Mouse (Mus musculus) midbrain, embryonic 14.5 days (tissue): ENCODE results near the gene Mark3. TPM values are rescaled to one million over a fixed set of nuclear protein-coding genes. Genes with fewer than 3 reads are reported as not detected.
A peak's percentile ranks its signal among the peaks of the same experiment; 100 is the strongest.

ENCODE experiments used
- ATAC-seq: fragments of 200-750 bp; cut with Nextera tagmentation; 2 replicates; pipeline ENCODE4 v1.8.0; 2017; ENCODE audit warnings: moderate number of reproducible peaks, moderate library complexity; ENCODE audit not compliant: low FRiP score, low TSS enrichment
- DNase-seq: peaks from one replicate; pipeline ENCODE4 v3.0.0-alpha.2; 2015
- H3K27ac ChIP-seq: fragments of 300-500 bp; sonication (generic); replicated peaks from 2 replicates; pipeline ENCODE4 v1.5.1; 2014; ENCODE audit warnings: mild to moderate bottlenecking, low read depth, low read length, moderate library complexity
- H3K27me3 ChIP-seq: fragments of 300-500 bp; sonication (generic); 2 replicates; pipeline ENCODE4 v1.6.1; 2014; ENCODE audit warnings: low read length, control low read depth, mixed read lengths; ENCODE audit not compliant: control insufficient read depth, insufficient read depth
- H3K36me3 ChIP-seq: fragments of 300-500 bp; sonication (generic); 2 replicates; pipeline ENCODE4 v1.6.1; 2014; ENCODE audit warnings: low read length, control low read depth; ENCODE audit not compliant: control insufficient read depth, insufficient read depth
- H3K4me1 ChIP-seq: fragments of 300-500 bp; sonication (generic); 2 replicates; pipeline ENCODE4 v1.6.1; 2014; ENCODE audit warnings: mild to moderate bottlenecking, antibody characterized with exemption, low read length, control low read depth; ENCODE audit not compliant: control insufficient read depth, insufficient read depth
- H3K4me2 ChIP-seq: fragments of 300-500 bp; sonication (generic); 2 replicates; pipeline ENCODE4 v1.6.1; 2014; ENCODE audit warnings: mild to moderate bottlenecking, low read length, moderate library complexity
- H3K4me3 ChIP-seq: fragments of 300-500 bp; sonication (generic); replicated peaks from 2 replicates; pipeline ENCODE4 v1.5.1; 2014; ENCODE audit warnings: low read depth, low read length
- H3K9ac ChIP-seq: fragments of 300-500 bp; sonication (generic); replicated peaks from 2 replicates; pipeline ENCODE4 v1.6.1; 2014; ENCODE audit warnings: mild to moderate bottlenecking, low read length, moderate library complexity
- H3K9me3 ChIP-seq: fragments of 300-500 bp; sonication (generic); 2 replicates; pipeline ENCODE4 v1.6.1; 2016; ENCODE audit warnings: low read length, control low read depth, mixed read lengths; ENCODE audit not compliant: control insufficient read depth
- whole genome bisulfite sequencing: fragments of 180-500 bp; shearing (Covaris S2); extraction: QIAGEN DNeasy Blood & Tissue Kit; methylation state at CpG from one replicate; pipeline ENCODE4 v1.1.7; 2014; 5-methylcytosine and 5-hydroxymethylcytosine counted together
- polyA plus RNA-seq: library from polyadenylated mRNA; unstranded; fragments of >200 nt; fragmentation: Nextera tagmentation; extraction: Ambion mirVana; gene quantifications from 2 replicates; pipeline ENCODE4 v1.2.1, GENCODE M21; 2014

The Mark3 gene
- polyA plus RNA-seq: 64.0 and 76.7 TPM in 2 replicates

- ATAC-seq: peak; percentile 98
- WGBS: under 1% methylated on average over 74 of the region's 75 CpGs
- H3K4me3 ChIP-seq: peak within 1 kb of the TSS; percentile 99
- no peaks in the 10 kb centered on the region for H3K27me3 ChIP-seq
- H3K4me2 ChIP-seq: peak within 1 kb of the TSS; percentile 98
- peak within 1 kb of the TSS; percentile 96 for H3K27ac ChIP-seq
- H3K4me1 ChIP-seq: peaks cover 24% of the 10 kb centered on the region
- no peaks in the 10 kb centered on the region for H3K36me3 ChIP-seq
- DNase-seq: peak; percentile 99
- no peaks in the 10 kb centered on the region for H3K9me3 ChIP-seq
- peak within 1 kb of the TSS; percentile 97 for H3K9ac ChIP-seq
Measured at GRCm38 (mm10) chr12:111574074-111574886, at the start of gene Mark3. Gene Mark3 (plus strand): TSS chr12:111574523.

- Histone ChIP-seq H3K4me1 (no peaks in the 10 kb centered on the region), H3K9me3 (0 out of 2 replicates have a peak, but pooled peaks cover 4% of the 10 kb centered on the region), H3K36me3 (no peaks in the 10 kb centered on the region), H3K9ac (no peak overlapping the region), H3K4me3 (no peak overlapping the region), H3K27ac (no peak overlapping the region), H3K4me2 (no peak overlapping the region), H3K27me3 (no peaks in the 10 kb centered on the region)
- no peak for DNase-seq
- WGBS: 88% methylated on average over 3 of the region's 3 CpGs
- ATAC-seq: no peak
Measured at GRCm38 (mm10) chr12:111524883-111525282, 49.4 kb upstream of the Mark3 start.

GRCm38 (mm10) chr12:111527643-111528281 lies 46.6 kb upstream of the Mark3 start:
- Histone ChIP-seq H3K4me3 (no peak overlapping the region), H3K9me3 (no peaks in the 10 kb centered on the region), H3K27ac (no peak overlapping the region), H3K4me1 (no peaks in the 10 kb centered on the region), H3K27me3 (no peaks in the 10 kb centered on the region), H3K9ac (no peak overlapping the region), H3K4me2 (no peak overlapping the region), H3K36me3 (no peaks in the 10 kb centered on the region)
- ATAC-seq: no peak
- DNase-seq: no peak
- 66% methylated on average over 8 of the region's 8 CpGs for WGBS

GRCm38 (mm10) chr12:111529192-111529591 lies 45.1 kb upstream of the Mark3 start:
- no peaks in the 10 kb centered on the region for H3K36me3 ChIP-seq
- ATAC-seq: no peak
- no peak for DNase-seq

GRCm38 (mm10) chr12:111533096-111533794 lies 41.1 kb upstream of the Mark3 start:
- Histone ChIP-seq H3K4me2 (no peak overlapping the region), H3K4me1 (0 out of 2 replicates have a peak, but pooled peaks cover 5% of the 10 kb centered on the region), H3K9me3 (no peaks in the 10 kb centered on the region), H3K27me3 (no peaks in the 10 kb centered on the region), H3K4me3 (no peak overlapping the region), H3K36me3 (no peaks in the 10 kb centered on the region), H3K9ac (no peak overlapping the region), H3K27ac (no peak overlapping the region)
- no peak for ATAC-seq
- no peak for DNase-seq
- WGBS: 69% methylated on average over 11 of the region's 11 CpGs

More at GRCm38 (mm10) chr12:111529192-111529591, 45.1 kb upstream of the Mark3 start:
- Histone ChIP-seq H3K9ac (no peak overlapping the region), H3K4me2 (no peak overlapping the region), H3K4me1 (no peaks in the 10 kb centered on the region), H3K27ac (no peak overlapping the region), H3K27me3 (no peaks in the 10 kb centered on the region), H3K9me3 (no peaks in the 10 kb centered on the region), H3K4me3 (no peak overlapping the region)
- WGBS: 23% methylated on average over 8 of the region's 8 CpGs

- Histone ChIP-seq H3K4me2 (no peak overlapping the region), H3K4me1 (peaks cover 15% of the 10 kb centered on the region), H3K4me3 (no peak overlapping the region), H3K36me3 (peaks cover 11% of the 10 kb centered on the region), H3K9me3 (no peaks in the 10 kb centered on the region), H3K27me3 (no peaks in the 10 kb centered on the region), H3K9ac (no peak overlapping the region), H3K27ac (no peak overlapping the region)
- 76% methylated on average over 6 of the region's 6 CpGs for WGBS
- DNase-seq (no peak), ATAC-seq (no peak)
Measured at GRCm38 (mm10) chr12:111535281-111535680, 39.0 kb upstream of the Mark3 start.

GRCm38 (mm10) chr12:111535762-111536161 lies 38.6 kb upstream of the Mark3 start:
- ATAC-seq (no peak), DNase-seq (no peak)
- H3K4me1 ChIP-seq: peaks cover 15% of the 10 kb centered on the region
- H3K36me3 ChIP-seq: peaks cover 16% of the 10 kb centered on the region
- no peak overlapping the region for H3K27ac ChIP-seq
- no peak overlapping the region for H3K9ac ChIP-seq
- H3K4me3 ChIP-seq: no peak overlapping the region
- no peaks in the 10 kb centered on the region for H3K27me3 ChIP-seq
- WGBS: 90% methylated on average over 5 of the region's 5 CpGs
- no peak overlapping the region for H3K4me2 ChIP-seq
- H3K9me3 ChIP-seq: no peaks in the 10 kb centered on the region

GRCm38 (mm10) chr12:111536746-111537145 lies 37.6 kb upstream of the Mark3 start:
- H3K27me3 ChIP-seq: no peaks in the 10 kb centered on the region
- H3K4me3 ChIP-seq: peak overlapping the region; percentile 95
- 34% methylated on average over 4 of the region's 4 CpGs for WGBS
- H3K9me3 ChIP-seq: no peaks in the 10 kb centered on the region
- DNase-seq (no peak), ATAC-seq (no peak)
- peaks cover 15% of the 10 kb centered on the region for H3K4me1 ChIP-seq
- H3K36me3 ChIP-seq: peaks cover 26% of the 10 kb centered on the region
- peak overlapping the region; percentile 93; the same call in 1 of the 2 replicates for H3K27ac ChIP-seq
- peak overlapping the region; percentile 97 for H3K9ac ChIP-seq
- H3K4me2 ChIP-seq: peak overlapping the region; percentile 71
